Mouse (Mus musculus) spleen, postnatal 0 days (tissue): Measurements from ENCODE around the gene Mpl. TPM values are rescaled to one million over a fixed set of nuclear protein-coding genes. Genes with fewer than 3 reads are reported as not detected.

ENCODE experiments used
- polyA plus RNA-seq: library from polyadenylated mRNA; unstranded; fragments of >200 nt; fragmentation: Nextera tagmentation; extraction: Ambion mirVana; gene quantifications from 2 replicates; pipeline ENCODE4 v1.2.1, GENCODE M21; 2015

Mpl gene
- polyA plus RNA-seq, result 5.3 and 6.5 TPM in 2 replicates

DNA sequence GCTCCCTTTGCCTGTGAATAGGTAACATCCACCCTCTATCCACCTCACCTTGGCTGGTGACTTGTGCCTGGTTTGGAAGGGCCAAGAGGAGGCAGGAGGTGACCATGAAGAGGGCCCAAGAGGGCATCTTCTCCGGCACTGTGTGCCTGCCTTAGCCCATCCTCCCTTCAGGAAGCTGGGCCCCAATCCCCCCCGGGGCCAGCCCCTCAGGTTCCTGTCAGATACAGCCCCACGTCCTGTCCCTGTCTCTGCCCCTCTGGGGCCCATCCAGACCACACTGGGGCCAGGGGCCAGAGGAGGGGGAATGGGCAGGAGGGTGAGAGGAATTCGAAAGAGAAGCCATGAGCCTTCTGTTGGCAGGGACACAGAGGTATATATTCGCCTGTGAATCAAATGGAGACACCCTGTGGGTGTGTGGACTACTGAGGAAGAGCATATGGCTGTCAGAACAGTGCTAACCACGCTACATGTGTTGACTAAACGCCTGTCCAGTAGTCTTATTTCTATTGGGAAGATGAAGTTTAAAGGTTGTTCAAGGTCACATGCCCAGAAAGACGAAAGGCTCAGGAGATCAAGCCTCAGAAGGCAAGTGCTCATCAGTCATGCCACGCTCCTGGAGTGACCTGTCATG is at the start of gene Mpl:
Gene Mpl, minus strand, starts transcription at position 169 of the 631 bp plus-strand sequence.

DNA sequence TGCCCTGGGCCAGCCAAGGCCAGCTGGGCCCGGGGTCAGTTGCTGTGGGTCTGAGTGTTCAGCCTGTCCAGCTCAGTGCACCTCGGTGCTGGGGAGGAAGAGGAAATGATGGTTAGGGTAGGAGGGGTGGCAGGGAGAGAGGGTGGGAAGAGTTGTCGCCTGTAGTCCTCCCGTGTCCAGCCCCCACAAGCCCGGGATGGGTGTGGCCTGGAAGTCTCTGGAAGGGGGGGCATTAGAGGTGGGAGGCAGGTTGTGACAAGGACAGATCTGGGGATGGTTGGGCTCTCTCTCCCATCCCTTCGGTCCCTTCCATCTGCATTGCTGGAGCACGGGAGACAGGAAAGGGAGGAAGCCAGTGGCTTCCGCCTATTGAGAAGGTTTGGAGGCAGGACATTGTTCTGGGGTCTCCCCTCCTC is 32.4 kb upstream of the Mpl start, which contains the start of gene Tie1:
Gene Tie1, minus strand, starts transcription at position 345 of the 416 bp plus-strand sequence.

DNA sequence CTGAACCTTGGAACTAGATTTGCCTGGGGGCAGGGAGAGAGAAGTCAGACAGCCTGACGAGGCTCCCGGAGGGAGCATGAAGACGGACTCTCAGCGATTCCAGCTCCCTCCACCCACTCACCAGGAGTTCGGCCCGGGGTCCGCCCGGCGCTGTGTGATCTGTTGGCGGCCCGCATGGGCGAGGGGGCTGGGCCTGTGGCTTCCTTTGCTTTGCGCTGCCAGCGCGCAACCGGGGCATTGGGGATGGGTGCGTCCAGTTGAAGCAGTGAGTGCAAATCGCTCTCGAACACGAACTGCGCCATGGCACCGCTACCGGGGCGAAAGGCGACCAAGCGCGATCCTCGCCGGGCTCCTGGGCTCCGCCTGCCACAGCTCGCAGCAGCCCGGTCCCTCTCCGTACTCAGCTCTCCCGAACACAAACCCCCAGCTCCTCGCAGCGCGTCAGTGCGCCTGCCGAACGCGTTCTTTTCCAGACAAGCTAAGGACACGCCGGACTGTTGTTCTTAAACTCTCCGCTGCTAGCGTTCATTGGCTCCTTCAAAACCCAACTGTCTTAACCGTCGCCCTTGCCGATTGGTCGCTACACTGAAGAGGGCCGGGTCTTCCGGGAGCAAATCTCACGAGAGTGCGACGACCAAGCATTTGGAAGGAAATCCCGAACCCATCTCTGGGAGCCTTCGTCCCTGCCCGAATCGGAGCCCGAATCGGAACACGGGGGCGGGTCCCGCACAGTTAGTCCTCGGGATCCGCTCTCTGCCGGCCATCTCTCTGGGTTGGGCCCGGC is 20.3 kb downstream of the Mpl start, which contains the start of gene Cdc20:
Gene Cdc20, minus strand, starts transcription at position 533 of the 784 bp plus-strand sequence.

DNA sequence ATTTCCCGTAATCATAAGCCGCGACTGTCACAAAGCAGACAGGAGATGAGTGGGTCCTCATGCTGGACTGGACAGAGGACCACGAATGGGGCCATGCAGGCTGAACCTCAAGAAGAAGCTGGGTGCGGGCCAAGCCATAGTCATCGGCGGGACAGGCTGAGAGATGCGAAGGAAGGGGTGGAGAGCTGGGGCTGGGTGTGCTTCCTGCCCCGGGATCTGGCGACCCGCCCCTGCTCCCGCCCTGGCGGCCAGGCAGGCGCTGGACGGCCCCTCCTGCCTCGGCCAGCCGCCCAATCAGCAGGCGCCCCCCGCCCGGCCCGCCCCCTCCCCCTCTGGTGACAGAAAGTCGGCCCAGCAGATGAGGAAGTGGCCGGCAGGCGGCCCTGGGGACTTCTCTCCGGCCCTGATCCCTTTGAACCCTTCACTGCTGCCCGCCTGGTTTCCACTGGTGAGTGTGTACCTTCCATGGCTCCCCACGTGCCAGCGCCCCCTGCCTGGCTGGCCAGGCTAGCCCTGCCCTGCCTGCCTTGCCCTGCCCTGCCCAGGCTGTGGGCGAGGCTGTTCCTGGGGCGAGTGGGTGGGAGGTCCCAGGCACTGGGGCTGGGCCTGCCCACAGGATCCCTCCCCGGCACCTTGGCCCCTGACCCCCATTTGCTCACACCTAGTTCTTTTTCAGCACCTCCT is 29.4 kb downstream of the Mpl start, which contains the start of gene Elovl1:
Gene Elovl1, plus strand, starts transcription at position 326 of the 684 bp plus-strand sequence.

DNA sequence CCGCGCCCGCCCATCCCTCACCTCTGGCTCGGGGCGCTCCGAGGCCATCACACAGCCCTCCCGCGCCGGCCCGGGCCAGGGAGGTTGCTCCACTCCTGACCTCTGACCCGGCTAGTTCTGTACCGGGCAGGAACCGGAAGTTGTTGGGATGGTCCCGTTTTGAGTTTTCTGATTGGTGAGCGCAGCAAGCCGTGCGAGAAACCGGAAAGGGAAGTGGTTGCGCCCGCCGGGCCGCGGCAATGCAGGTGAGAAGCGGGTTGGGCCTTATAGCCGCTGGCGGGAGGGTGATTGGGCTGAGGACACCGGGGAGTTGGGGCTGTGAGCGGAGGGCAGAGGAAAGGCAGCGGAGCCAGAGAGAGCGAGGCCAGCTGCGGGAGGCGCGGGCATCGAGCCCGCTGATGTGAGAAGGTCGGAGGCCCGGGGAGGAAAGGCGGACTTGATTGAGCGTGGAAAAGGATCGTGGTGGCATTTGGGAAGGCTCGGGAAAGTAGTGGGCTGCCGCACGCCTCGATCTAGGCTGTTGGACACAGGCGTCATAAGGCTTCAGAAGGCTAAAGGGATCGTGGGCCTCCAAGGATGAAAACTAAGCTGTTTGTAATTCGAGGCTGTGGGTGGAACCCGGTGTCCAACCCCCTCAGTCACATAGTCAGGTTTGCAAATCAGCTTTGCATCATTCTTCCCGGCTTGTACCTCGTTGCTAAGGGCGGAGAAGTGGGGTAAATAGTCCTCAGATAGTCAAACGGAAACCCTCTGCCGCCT is 48.0 kb downstream of the Mpl start, which contains the start of the genes Szt2 and Med8:
Gene Szt2, minus strand, starts transcription at position 132 of the 759 bp plus-strand sequence.
Gene Med8, plus strand, starts transcription at position 196 of the 759 bp plus-strand sequence.

Other genes with a start within 250 kb of the Mpl start
- gene Ptprf, start 166.1 kb downstream of the Mpl start, polyA plus RNA-seq, result 4.8 and 5.9 TPM in 2 replicates
- 4.8 and 4.9 TPM in 2 replicates for gene Szt2, start 48.2 kb downstream of the Mpl start, polyA plus RNA-seq
- 82.2 and 89.1 TPM in 2 replicates for gene Med8, start 48.2 kb downstream of the Mpl start, polyA plus RNA-seq
- gene Elovl1, start 29.4 kb downstream of the Mpl start, polyA plus RNA-seq, result 73.7 and 73.8 TPM in 2 replicates
- 154 and 163 TPM in 2 replicates for gene Cdc20, start 20.2 kb downstream of the Mpl start, polyA plus RNA-seq
- gene Tie1, start 32.5 kb upstream of the Mpl start, polyA plus RNA-seq, result 15.2 and 16.1 TPM in 2 replicates
- gene 2610528J11Rik, start 69.5 kb upstream of the Mpl start, polyA plus RNA-seq, result 0.29 and 0.38 TPM in 2 replicates
- 0.24 and 0.28 TPM in 2 replicates for gene Tmem125, start 86.5 kb upstream of the Mpl start, polyA plus RNA-seq
- 0.42 and 0.49 TPM in 2 replicates for gene Cfap57, start 163.3 kb upstream of the Mpl start, polyA plus RNA-seq
- 111 and 115 TPM in 2 replicates for gene Ebna1bp2, start 163.3 kb upstream of the Mpl start, polyA plus RNA-seq
- not detected in 2 replicates for gene Olfr62, start 201.4 kb upstream of the Mpl start, polyA plus RNA-seq
- gene Olfr1342, start 235.2 kb upstream of the Mpl start, polyA plus RNA-seq, result not detected in 2 replicates
- gene Olfr1341, start 246.0 kb upstream of the Mpl start, polyA plus RNA-seq, result not detected in 2 replicates